Mouse (Mus musculus) liver, adult 2 months (tissue): ENCODE data around the gene H2-Eb2.

ENCODE experiments used
- CTCF ChIP-seq: fragments of 200-500 bp; IDR thresholded peaks from 2 replicates; pipeline ENCODE4 v1.5.1; 2011; ENCODE audit warnings: low read depth, low read length, control low read depth
- POLR2A ChIP-seq: fragments of 200-500 bp; IDR thresholded peaks from 2 replicates; pipeline ENCODE4 v1.6.1; 2011; ENCODE audit warnings: low read length, control low read depth; ENCODE audit not compliant: insufficient read depth; ENCODE audit errors: extremely low read depth

DNA sequence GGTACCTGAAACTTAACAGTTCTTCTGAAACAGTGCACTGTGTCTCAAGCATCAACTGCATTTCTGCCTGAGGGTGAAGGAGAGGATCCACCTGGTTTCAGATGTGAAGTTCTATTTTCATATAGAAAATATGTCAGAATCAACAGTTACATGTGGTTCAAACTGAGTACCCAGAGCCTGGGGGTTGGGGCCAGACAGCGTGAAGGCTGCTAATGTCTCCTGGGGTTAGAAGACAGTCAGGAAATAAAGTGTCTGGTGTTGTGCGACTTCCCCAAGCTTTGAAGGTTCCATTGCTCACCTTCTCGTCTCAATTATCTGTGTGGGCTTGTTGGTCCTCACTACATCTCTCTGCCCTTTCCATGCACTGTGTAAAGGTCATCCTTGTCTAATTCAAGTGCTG lies 908 bp downstream of the H2-Eb2 start:
- no peak for TF ChIP-seq CTCF
- no peak for TF ChIP-seq POLR2A
